Mouse (Mus musculus) brain, embryonic 14.5 days (tissue): ENCODE measurements around the gene Nebl.

Experiments used
- CTCF ChIP-seq: fragments of 200-500 bp; IDR thresholded peaks from 2 replicates; pipeline ENCODE4 v1.5.1; 2012; ENCODE audit warnings: inconsistent platforms, mild to moderate bottlenecking, moderate library complexity, borderline replicate concordance; ENCODE audit not compliant: insufficient read depth, insufficient read length; ENCODE audit errors: extremely low read depth
- POLR2A ChIP-seq: fragments of 200-500 bp; IDR thresholded peaks from 2 replicates; pipeline ENCODE4 v1.6.1; 2012; ENCODE audit warnings: mild to moderate bottlenecking, inconsistent platforms, borderline replicate concordance; ENCODE audit not compliant: poor library complexity, insufficient read depth, insufficient read length, severe bottlenecking; ENCODE audit errors: extremely low read depth

DNA sequence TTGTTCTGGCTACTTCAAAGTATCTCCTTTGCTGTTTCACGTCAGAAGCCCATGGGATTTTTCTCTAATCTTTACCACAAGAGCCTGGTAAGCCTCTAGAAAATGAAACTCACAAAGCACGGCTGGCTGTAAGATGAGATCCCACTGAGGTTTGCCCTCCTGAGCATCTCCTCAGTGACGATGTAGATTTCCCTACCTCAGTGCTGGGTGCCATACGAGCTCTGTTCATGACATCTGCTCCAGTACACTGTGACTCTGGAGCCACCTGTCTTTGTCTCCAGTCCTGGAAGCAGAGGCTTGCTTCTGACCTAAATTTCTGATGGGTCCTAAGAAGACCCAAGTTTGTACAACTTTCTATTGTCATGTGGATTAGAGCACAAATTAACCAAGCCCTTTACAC is 25.0 kb upstream of the Nebl start:
- TF ChIP-seq POLR2A (no peak), CTCF (no peak)
